In the genomic region with DNA sequence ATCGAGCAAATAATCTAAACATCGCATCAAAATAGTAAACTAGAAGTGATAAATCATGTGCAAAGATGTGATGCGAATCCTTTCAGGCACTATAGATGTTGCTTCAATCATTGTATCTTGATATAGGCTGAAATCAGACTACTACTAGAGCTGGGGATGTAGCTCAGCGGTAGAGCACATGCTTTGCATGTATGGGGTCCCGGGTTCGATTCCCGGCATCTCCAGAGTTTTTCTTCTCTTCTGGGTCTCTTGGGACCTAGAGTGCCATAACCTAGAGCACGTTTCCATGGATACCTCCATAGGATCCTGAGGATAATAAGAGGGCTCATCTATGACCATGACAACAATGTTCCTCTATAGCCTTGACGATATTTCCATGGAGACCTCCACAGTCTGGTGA, we compare ENCODE assay signal across 32 mouse cellular contexts. TPM values are rescaled to one million over a fixed set of nuclear protein-coding genes. Genes with fewer than 3 reads are reported as not detected.
"Had no signal": no experiment of that assay in that cellular context is flagged by ENCODE, and none has a peak within 500 bp of the region (broad histone marks: within the 10 kb centered on the region; RNA-seq: fewer than 3 reads in every experiment).

No protein-coding gene starts in this region.

RNA-seq across cellular contexts. Expression of a gene that starts 21.5 kb away (rescaled TPM):
- total RNA-seq: granulocyte monocyte progenitor cell, adult 5-6 weeks had no signal
- polyA plus RNA-seq: erythroblast, embryonic 14.5 days had no signal

RNA-seq across cellular contexts. Expression of a gene that starts 25.2 kb away (rescaled TPM):
- total RNA-seq: common myeloid progenitor, adult 5-6 weeks; gastrocnemius, adult 18-20 months; gastrocnemius, adult 2 months; gastrocnemius, adult 8-10 months; gastrocnemius, postnatal 10 days; gastrocnemius, postnatal 14 days; gastrocnemius, postnatal 25 days; gastrocnemius, postnatal 36 days; gastrocnemius, postnatal 4 days; granulocyte monocyte progenitor cell, adult 5-6 weeks; heart, adult 18-20 months; heart, adult 2 months; heart, adult 8-10 months had no signal
- polyA plus RNA-seq: cortical plate, adult 2 months; embryonic facial prominence, embryonic 10.5 days; embryonic facial prominence, embryonic 11.5 days; embryonic facial prominence, embryonic 12.5 days; embryonic facial prominence, embryonic 13.5 days; embryonic facial prominence, embryonic 14.5 days; embryonic facial prominence, embryonic 15.5 days; erythroblast, embryonic 14.5 days; forebrain, embryonic 10.5 days; forebrain, embryonic 11.5 days; forebrain, embryonic 12.5 days; gonadal fat pad, adult 2 months; heart, adult 2 months; heart, embryonic 10.5 days had no signal

RNA-seq across cellular contexts. Expression of a gene that starts 51.3 kb away (rescaled TPM):
- total RNA-seq: common myeloid progenitor, adult 5-6 weeks; forebrain, postnatal 0 days; gastrocnemius, adult 18-20 months; gastrocnemius, adult 2 months; gastrocnemius, adult 8-10 months; gastrocnemius, postnatal 10 days; gastrocnemius, postnatal 14 days; gastrocnemius, postnatal 25 days; gastrocnemius, postnatal 36 days; gastrocnemius, postnatal 4 days; granulocyte monocyte progenitor cell, adult 5-6 weeks; heart, adult 18-20 months; heart, adult 2 months; heart, adult 8-10 months had no signal
- polyA plus RNA-seq: cortical plate, adult 2 months; embryonic facial prominence, embryonic 10.5 days; embryonic facial prominence, embryonic 11.5 days; embryonic facial prominence, embryonic 12.5 days; embryonic facial prominence, embryonic 13.5 days; embryonic facial prominence, embryonic 14.5 days; embryonic facial prominence, embryonic 15.5 days; erythroblast, embryonic 14.5 days; forebrain, embryonic 10.5 days; forebrain, embryonic 11.5 days; forebrain, embryonic 12.5 days; forebrain, embryonic 13.5 days; forebrain, embryonic 14.5 days; forebrain, embryonic 15.5 days; forebrain, embryonic 16.5 days; forebrain, postnatal 0 days; frontal cortex, adult 2 months; gonadal fat pad, adult 2 months; heart, adult 2 months; heart, embryonic 10.5 days had no signal
